Mouse (Mus musculus) right cerebral cortex, postnatal 14 days (tissue): ENCODE data around the gene 1190005I06Rik.

Experiments
- DNase-seq: peaks from one replicate; pipeline ENCODE4 v3.0.0; 2022

1190005I06Rik gene

GRCm38 (mm10) chr8:120572534-120572933 is 74.9 kb downstream of the 1190005I06Rik start:
- DNase-seq = peak; percentile 71

GRCm38 (mm10) chr8:120571561-120571960 is 75.9 kb downstream of the 1190005I06Rik start:
- no peak for DNase-seq

- DNase-seq = peak; percentile 78
Measured at GRCm38 (mm10) chr8:120569939-120570715, 77.3 kb downstream of the 1190005I06Rik start.

GRCm38 (mm10) chr8:120569123-120569522 is 78.3 kb downstream of the 1190005I06Rik start:
- no peak for DNase-seq

GRCm38 (mm10) chr8:120568164-120568798 is 79.2 kb downstream of the 1190005I06Rik start:
- no peak for DNase-seq

GRCm38 (mm10) chr8:120567731-120568130 is 79.7 kb downstream of the 1190005I06Rik start:
- DNase-seq = no peak

GRCm38 (mm10) chr8:120566681-120567080 is 80.8 kb downstream of the 1190005I06Rik start:
- DNase-seq = no peak

GRCm38 (mm10) chr8:120565151-120565711 is 82.2 kb downstream of the 1190005I06Rik start:
- no peak for DNase-seq

GRCm38 (mm10) chr8:120563851-120564837 is 83.3 kb downstream of the 1190005I06Rik start:
- peak; percentile 79 for DNase-seq

GRCm38 (mm10) chr8:120563348-120563724 is 84.1 kb downstream of the 1190005I06Rik start:
- no peak for DNase-seq

GRCm38 (mm10) chr8:120562680-120563347 is 84.6 kb downstream of the 1190005I06Rik start:
- DNase-seq = no peak

GRCm38 (mm10) chr8:120561539-120562435 is 85.6 kb downstream of the 1190005I06Rik start:
- no peak for DNase-seq

GRCm38 (mm10) chr8:120560535-120560934 is 86.9 kb downstream of the 1190005I06Rik start:
- DNase-seq = no peak

GRCm38 (mm10) chr8:120559654-120560053 is 87.8 kb downstream of the 1190005I06Rik start:
- no peak for DNase-seq
